8 mouse cellular contexts compared by ENCODE assay signal in genomic region chr10:23348101-23348892, GRCm38 (mm10). TPM values are rescaled to one million over a fixed set of nuclear protein-coding genes. Genes with fewer than 3 reads are reported as not detected.
DNase-seq lines count a peak whose midpoint lies in the region; ATAC-seq and TF ChIP-seq lines count a peak whose summit lies in the region.

No protein-coding gene starts in this region.

- no peaks in the 10 kb centered on the region for H3K36me3 ChIP-seq in liver, embryonic 11.5 days (ENCODE audit: control insufficient read depth, insufficient read depth, low read length)
- H3K36me3 ChIP-seq in embryonic facial prominence, embryonic 10.5 days (replicated peaks), result no peaks in the 10 kb centered on the region
- H3K36me3 ChIP-seq in liver, postnatal 0 days (replicated peaks; ENCODE audit: insufficient read depth, low read length), result no peaks in the 10 kb centered on the region

- peaks cover 37% of the 10 kb centered on the region for H3K27me3 ChIP-seq in liver, embryonic 11.5 days (replicated peaks; ENCODE audit: control insufficient read depth, insufficient read depth, low read length)
- H3K27me3 ChIP-seq in embryonic facial prominence, embryonic 10.5 days (replicated peaks; ENCODE audit: low read depth, poor library complexity, severe bottlenecking), result peaks cover 32% of the 10 kb centered on the region
- H3K27me3 ChIP-seq in liver, postnatal 0 days (ENCODE audit: insufficient read depth, low read length), result peaks cover 44% of the 10 kb centered on the region

- 2% methylated on average over 34 of the region's 34 CpGs for WGBS in liver, embryonic 11.5 days
- under 1% methylated on average over 34 of the region's 34 CpGs for WGBS in embryonic facial prominence, embryonic 10.5 days
- 3% methylated on average over 34 of the region's 34 CpGs for WGBS in liver, postnatal 0 days (ENCODE audit: insufficient replicate concordance)

- H3K27ac ChIP-seq in liver, embryonic 11.5 days (ENCODE audit: low read depth, low read length), result no peak overlapping the region
- H3K27ac ChIP-seq in embryonic facial prominence, embryonic 10.5 days (replicated peaks), result peak overlapping the region; percentile 95
- H3K27ac ChIP-seq in liver, postnatal 0 days (ENCODE audit: low read depth), result no peak overlapping the region

- 0 out of 2 replicates have a peak, but pooled peaks cover 2% of the 10 kb centered on the region for H3K4me1 ChIP-seq in liver, embryonic 11.5 days (replicated peaks; ENCODE audit: control insufficient read depth, insufficient read depth, low read length)
- H3K4me1 ChIP-seq in embryonic facial prominence, embryonic 10.5 days, result peaks cover 32% of the 10 kb centered on the region
- 0 out of 2 replicates have a peak, but pooled peaks cover 3% of the 10 kb centered on the region for H3K4me1 ChIP-seq in liver, postnatal 0 days (ENCODE audit: insufficient read depth)

- H3K9ac ChIP-seq in liver, embryonic 11.5 days (ENCODE audit: low read depth, low read length), result no peak overlapping the region
- no peak overlapping the region for H3K9ac ChIP-seq in liver, postnatal 0 days (replicated peaks)

- peak overlapping the region; percentile 54 for H3K4me3 ChIP-seq in liver, embryonic 11.5 days (ENCODE audit: low read depth, low read length)
- H3K4me3 ChIP-seq in embryonic facial prominence, embryonic 10.5 days, result peak overlapping the region; percentile 80
- no peak overlapping the region for H3K4me3 ChIP-seq in liver, postnatal 0 days (ENCODE audit: low read depth, low read length)

- no peaks in the 10 kb centered on the region for H3K9me3 ChIP-seq in liver, embryonic 11.5 days (ENCODE audit: control insufficient read depth, low read length)
- no peaks in the 10 kb centered on the region for H3K9me3 ChIP-seq in embryonic facial prominence, embryonic 10.5 days
- no peaks in the 10 kb centered on the region for H3K9me3 ChIP-seq in liver, postnatal 0 days (ENCODE audit: low read length)

- no peak for TF ChIP-seq CTCF in liver, postnatal 0 days (IDR thresholded peaks at IDR 0.05; ENCODE audit: low read depth)

- TF ChIP-seq EP300 in liver, postnatal 0 days (IDR thresholded peaks at IDR 0.05; ENCODE audit: low read depth), result no peak

- H3K4me2 ChIP-seq in liver, embryonic 11.5 days, result peak overlapping the region; percentile 72
- peak overlapping the region; percentile 77; the same call in 1 of the 2 replicates for H3K4me2 ChIP-seq in liver, postnatal 0 days (ENCODE audit: low read depth, low read length)

- peak; percentile 34 for DNase-seq in liver, embryonic 11.5 days (ENCODE audit: low spot score)
- DNase-seq in liver, result no peak
- DNase-seq in embryonic facial prominence, embryonic 10.5 days (ENCODE audit: low spot score), result peak; percentile 48
- DNase-seq in gastrocnemius, postnatal 25 days, result peak; percentile 18
- no peak for DNase-seq in liver, postnatal 0 days
- DNase-seq in spleen, postnatal 36 days (ENCODE audit: low spot score in 2 of 2), result no peak
- DNase-seq in layer of hippocampus, adult 18-20 months (ENCODE audit: low spot score in 2 of 2), result no peak
- no peak for DNase-seq in adrenal gland, postnatal 25 days

- ATAC-seq in liver, embryonic 11.5 days (replicated peaks; ENCODE audit: low FRiP score), result no peak
- no peak for ATAC-seq in liver, postnatal 0 days

RNA-seq across cellular contexts. Expression of gene Eya4, which starts 2.3 kb away (rescaled TPM):
- polyA plus RNA-seq in liver, embryonic 11.5 days (2014; fragmentation: Nextera tagmentation; extraction: Ambion mirVana), result 0.77 and 0.78 TPM in 2 replicates
- polyA plus RNA-seq in embryonic facial prominence, embryonic 10.5 days (2016; fragmentation: Nextera tagmentation; extraction: Ambion mirVana), result 6.7 and 7.3 TPM in 2 replicates
- total RNA-seq in gastrocnemius, postnatal 25 days (2021), result 10 to 100 TPM; 25.6 to 27.9 TPM
- polyA plus RNA-seq in liver, postnatal 0 days (2015; fragmentation: Nextera tagmentation; extraction: Ambion mirVana), result 0.12 and 0.17 TPM in 2 replicates
- 1 to 10 TPM; 4.7 to 5.7 TPM for total RNA-seq in layer of hippocampus, adult 18-20 months (2021)
- 1.00 and 1.8 TPM in 2 replicates for total RNA-seq in adrenal gland, postnatal 25 days (2021)

Comparison
In these comparisons a context has a peak if more than half of its experiments do, and no peak if none do; other contexts are left out.
1. DNase-seq: peak in liver, embryonic 11.5 days (single experiment), embryonic facial prominence, embryonic 10.5 days (single experiment) and gastrocnemius, postnatal 25 days (single experiment); none in liver (single experiment), liver, postnatal 0 days (single experiment), spleen, postnatal 36 days (0 of 2), layer of hippocampus, adult 18-20 months (0 of 2) and adrenal gland, postnatal 25 days (single experiment).